ENCODE assay signal across 8 mouse cellular contexts in the genomic region with DNA sequence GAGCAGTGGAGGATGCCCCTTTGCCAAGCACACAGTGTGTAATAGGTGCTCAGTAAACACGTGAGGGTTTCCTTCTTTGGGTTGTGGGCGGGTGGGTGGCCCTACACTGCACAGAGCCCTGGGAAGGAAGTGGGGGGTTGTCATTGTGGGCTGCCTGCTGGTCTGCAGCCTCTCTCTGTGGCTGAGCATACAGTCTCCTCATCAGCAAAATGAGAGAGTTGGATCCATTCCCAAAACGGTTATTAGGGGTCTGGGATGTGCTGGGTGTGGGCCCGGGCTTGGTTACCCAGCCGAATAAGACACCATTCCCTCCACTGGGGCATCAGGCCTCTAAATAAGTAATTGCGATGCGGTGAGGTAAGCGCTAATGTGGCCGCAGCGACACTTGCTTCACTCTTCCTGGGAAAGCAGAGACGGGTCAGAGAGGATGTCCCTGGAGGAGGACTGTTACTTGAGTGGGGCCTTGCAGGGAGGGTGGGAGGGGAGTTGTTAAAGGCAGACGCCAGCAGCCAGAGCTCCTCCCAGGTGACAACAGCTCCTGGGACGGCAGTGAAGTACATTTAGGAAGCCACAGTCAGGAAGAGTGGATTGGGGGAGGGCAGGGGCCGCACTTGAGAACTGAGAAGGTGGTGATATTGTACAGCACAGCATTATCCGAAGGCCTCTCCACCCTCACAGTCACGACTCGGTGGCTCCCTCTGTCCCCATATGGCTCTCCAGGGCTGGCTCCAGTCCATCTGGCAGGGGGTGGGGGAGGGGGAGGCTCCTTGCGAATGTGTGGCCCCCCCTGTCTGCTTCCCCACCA. TPM values are rescaled to one million over a fixed set of nuclear protein-coding genes. Genes with fewer than 3 reads are reported as not detected.
A peak's percentile ranks its signal among the peaks of the same experiment; 100 is the strongest.
DNase-seq lines count a peak whose midpoint lies in the region; ATAC-seq and TF ChIP-seq lines count a peak whose summit lies in the region.

No protein-coding gene starts in this region.

- peak; percentile 96 for DNase-seq in heart, adult 11 months
- no peak for DNase-seq in heart, adult 8-10 months (ENCODE audit: low spot score)
- peak; percentile 54 for DNase-seq in hindbrain, postnatal 0 days (ENCODE audit: low spot score)
- no peak for DNase-seq in cerebellum, adult 11-12 months
- DNase-seq in ovary, postnatal 14 days (ENCODE audit: low spot score): no peak

- H3K4me2 ChIP-seq in embryonic facial prominence, embryonic 15.5 days (replicated peaks): no peak overlapping the region
- peak overlapping the region; percentile 3 for H3K4me2 ChIP-seq in hindbrain, postnatal 0 days (ENCODE audit: low read depth, low read length)
- H3K4me2 ChIP-seq in neural tube, embryonic 13.5 days: peak overlapping the region; percentile 85

- 0 out of 2 replicates have a peak overlapping the region, but pooled peaks have one; percentile 58 for H3K27ac ChIP-seq in embryonic facial prominence, embryonic 15.5 days (replicated peaks)
- no peak overlapping the region for H3K27ac ChIP-seq in hindbrain, postnatal 0 days
- peak overlapping the region; percentile 62 for H3K27ac ChIP-seq in neural tube, embryonic 13.5 days (replicated peaks)

- peaks cover 26% of the 10 kb centered on the region; the same call in 1 of the 2 replicates for H3K36me3 ChIP-seq in embryonic facial prominence, embryonic 15.5 days
- no peaks in the 10 kb centered on the region for H3K36me3 ChIP-seq in hindbrain, postnatal 0 days (ENCODE audit: insufficient read depth, low read length)
- H3K36me3 ChIP-seq in neural tube, embryonic 13.5 days: 0 out of 2 replicates have a peak, but pooled peaks cover 14% of the 10 kb centered on the region

- TF ChIP-seq CTCF in hindbrain, postnatal 0 days (IDR thresholded peaks at IDR 0.05; ENCODE audit: low read depth): no peak

- H3K9ac ChIP-seq in embryonic facial prominence, embryonic 15.5 days: no peak overlapping the region
- H3K9ac ChIP-seq in hindbrain, postnatal 0 days (replicated peaks; ENCODE audit: low read length): no peak overlapping the region
- peak overlapping the region; percentile 52 for H3K9ac ChIP-seq in neural tube, embryonic 13.5 days

- no peaks in the 10 kb centered on the region for H3K9me3 ChIP-seq in embryonic facial prominence, embryonic 15.5 days (replicated peaks)
- H3K9me3 ChIP-seq in hindbrain, postnatal 0 days (ENCODE audit: low read length): no peaks in the 10 kb centered on the region
- no peaks in the 10 kb centered on the region for H3K9me3 ChIP-seq in neural tube, embryonic 13.5 days

- ATAC-seq in embryonic facial prominence, embryonic 15.5 days (ENCODE audit: insufficient number of reproducible peaks, low FRiP score, low TSS enrichment, low read depth): peak; percentile 61
- ATAC-seq in hindbrain, postnatal 0 days: no peak
- ATAC-seq in neural tube, embryonic 13.5 days (ENCODE audit: low read depth): peak; percentile 40
- no peak for ATAC-seq in erythroid progenitor cell, adult 5-6 weeks (replicated peaks; ENCODE audit: low FRiP score, poor library complexity, severe bottlenecking)

- no peak overlapping the region for H3K4me3 ChIP-seq in embryonic facial prominence, embryonic 15.5 days (replicated peaks)
- no peak overlapping the region for H3K4me3 ChIP-seq in hindbrain, postnatal 0 days (ENCODE audit: low read length)
- H3K4me3 ChIP-seq in neural tube, embryonic 13.5 days: peak overlapping the region; percentile 5; the same call in 1 of the 2 replicates

- 23% methylated on average over 18 of the region's 18 CpGs for WGBS in embryonic facial prominence, embryonic 15.5 days
- 22% methylated on average over 18 of the region's 18 CpGs for WGBS in hindbrain, postnatal 0 days
- WGBS in neural tube, embryonic 13.5 days: 8% methylated on average over 18 of the region's 18 CpGs

- H3K27me3 ChIP-seq in embryonic facial prominence, embryonic 15.5 days: no peaks in the 10 kb centered on the region
- H3K27me3 ChIP-seq in hindbrain, postnatal 0 days (ENCODE audit: insufficient read depth, low read length): no peaks in the 10 kb centered on the region
- H3K27me3 ChIP-seq in neural tube, embryonic 13.5 days: no peaks in the 10 kb centered on the region; the same call in 1 of the 2 replicates

- H3K4me1 ChIP-seq in embryonic facial prominence, embryonic 15.5 days: peaks cover 98% of the 10 kb centered on the region
- H3K4me1 ChIP-seq in hindbrain, postnatal 0 days (ENCODE audit: insufficient read depth, low read length): peaks cover 66% of the 10 kb centered on the region
- peaks cover 100% of the 10 kb centered on the region for H3K4me1 ChIP-seq in neural tube, embryonic 13.5 days (replicated peaks)

RNA-seq across cellular contexts. Expression of gene Tle3, which starts 8.3 kb away (rescaled TPM):
- 10 to 100 TPM in 3 of 4 experiments, 1 to 10 TPM in 1; 9.7 to 16.2 (median 14.0) TPM for total RNA-seq in heart, adult 8-10 months (2022)
- 35.3 and 36.0 TPM in 2 replicates for polyA plus RNA-seq in embryonic facial prominence, embryonic 15.5 days (2015; fragmentation: Nextera tagmentation; extraction: Ambion mirVana)
- total RNA-seq in hindbrain, postnatal 0 days (2014; rRNA removed): 74.1 and 81.3 TPM in 2 replicates
- polyA plus RNA-seq in hindbrain, postnatal 0 days (2015; fragmentation: Nextera tagmentation; extraction: Ambion mirVana): 15.5 and 17.7 TPM in 2 replicates
- polyA plus RNA-seq in neural tube, embryonic 13.5 days (2015; fragmentation: Nextera tagmentation; extraction: Ambion mirVana): 31.1 and 33.7 TPM in 2 replicates
- 9.7 and 20.5 TPM in 2 replicates for total RNA-seq in erythroid progenitor cell, adult 5-6 weeks (2015; ENCODE audit: low replicate concordance)
- 14.6 and 23.9 TPM in 2 replicates for total RNA-seq in erythroid progenitor cell, adult 5-6 weeks (2017; ENCODE audit: low replicate concordance)

Comparison
In these comparisons a context has a peak if more than half of its experiments do, and no peak if none do; other contexts are left out.
1. DNase-seq: peak in heart, adult 11 months (single experiment) and hindbrain, postnatal 0 days (single experiment); none in heart, adult 8-10 months (single experiment), cerebellum, adult 11-12 months (single experiment) and ovary, postnatal 14 days (single experiment).
2. ATAC-seq: peak in embryonic facial prominence, embryonic 15.5 days (single experiment) and neural tube, embryonic 13.5 days (single experiment); none in hindbrain, postnatal 0 days (single experiment) and erythroid progenitor cell, adult 5-6 weeks (single experiment).